Mouse (Mus musculus): ENCODE results near the gene Ppp1r16b. TPM values are rescaled to one million over a fixed set of nuclear protein-coding genes. Genes with fewer than 3 reads are reported as not detected.

The Ppp1r16b gene
- total and polyA plus RNA-seq, 3 experiments = under 0.01 to 0.67 TPM; not detected in 1

GRCm38 (mm10) chr2:158722135-158722534 is 56.9 kb downstream of the Ppp1r16b start:
- H3K27ac ChIP-seq (ENCODE audit: control insufficient read depth, low read depth, low read length) = no peak overlapping the region
- no peak overlapping the region for H3K9ac ChIP-seq (ENCODE audit: control insufficient read depth, low read depth, low read length, poor library complexity, severe bottlenecking)
- DNase-seq (ENCODE audit: low read depth, low spot score) = no peak
- peaks cover 0 to 2% of the 10 kb centered on the region in 2 experiments; a peak in 1 of 4 replicates for H3K36me3 ChIP-seq (ENCODE audit: control insufficient read depth in 1 of 2, insufficient read depth in 2 of 2, low read length in 2 of 2)
- no peak overlapping the region for H3K4me3 ChIP-seq (ENCODE audit: control insufficient read depth in 1 of 2, insufficient read depth in 1 of 2, low read depth in 2 of 2, low read length in 2 of 2)
- H3K9me3 ChIP-seq (replicated peaks; ENCODE audit: insufficient read depth, low read length) = no peaks in the 10 kb centered on the region
- H3K79me2 ChIP-seq (ENCODE audit: control insufficient read depth, insufficient read depth, low read length, poor library complexity) = no peaks in the 10 kb centered on the region
- no peak for TF ChIP-seq SMC3 (IDR thresholded peaks at IDR 0.05; ENCODE audit: low read depth, low read length)
- H3K4me1 ChIP-seq (ENCODE audit: control insufficient read depth in 1 of 2, insufficient read depth in 2 of 2, low read length in 2 of 2) = no peaks in the 10 kb centered on the region
- peaks cover 0 to 7% of the 10 kb centered on the region in 2 experiments; a peak in 3 of 4 replicates for H3K27me3 ChIP-seq (ENCODE audit: control insufficient read depth in 1 of 2, insufficient read depth in 2 of 2, low read length in 2 of 2)

GRCm38 (mm10) chr2:158722991-158723551 is 57.9 kb downstream of the Ppp1r16b start:
- H3K4me3 ChIP-seq (ENCODE audit: control insufficient read depth in 1 of 2, insufficient read depth in 1 of 2, low read depth in 2 of 2, low read length in 2 of 2) = no peak overlapping the region
- H3K36me3 ChIP-seq (ENCODE audit: control insufficient read depth in 1 of 2, insufficient read depth in 2 of 2, low read length in 2 of 2) = peaks cover 0 to 2% of the 10 kb centered on the region in 2 experiments; a peak in 1 of 4 replicates
- H3K9me3 ChIP-seq (replicated peaks; ENCODE audit: insufficient read depth, low read length) = no peaks in the 10 kb centered on the region
- H3K27ac ChIP-seq (ENCODE audit: control insufficient read depth, low read depth, low read length) = no peak overlapping the region
- H3K27me3 ChIP-seq (ENCODE audit: control insufficient read depth in 1 of 2, insufficient read depth in 2 of 2, low read length in 2 of 2) = peaks cover 0 to 7% of the 10 kb centered on the region in 2 experiments; a peak in 3 of 4 replicates
- DNase-seq (ENCODE audit: low read depth, low spot score) = peak; percentile 14
- no peak overlapping the region for H3K9ac ChIP-seq (ENCODE audit: control insufficient read depth, low read depth, low read length, poor library complexity, severe bottlenecking)
- TF ChIP-seq TBP (IDR thresholded peaks at IDR 0.05; ENCODE audit: low read depth, low read length) = no peak
- TF ChIP-seq ZC3H11A (IDR thresholded peaks at IDR 0.05; ENCODE audit: low read depth, low read length) = no peak
- no peak for TF ChIP-seq JUND (IDR thresholded peaks at IDR 0.05; ENCODE audit: low read depth, low read length)
- TF ChIP-seq MYC (IDR thresholded peaks at IDR 0.05; ENCODE audit: low read depth, low read length) = no peak
- TF ChIP-seq TAL1 (IDR thresholded peaks at IDR 0.05; ENCODE audit: low read length) = no peak
- no peak for TF ChIP-seq MAX (IDR thresholded peaks at IDR 0.05; ENCODE audit: low read length)
- TF ChIP-seq ZKSCAN1 (IDR thresholded peaks at IDR 0.05; ENCODE audit: low read depth, low read length) = no peak
- no peak for TF ChIP-seq ZMIZ1 (IDR thresholded peaks at IDR 0.05; ENCODE audit: low read depth, low read length)
- TF ChIP-seq POLR2AphosphoS2 (IDR thresholded peaks at IDR 0.05; ENCODE audit: low read length) = no peak
- no peak for TF ChIP-seq MXI1 (IDR thresholded peaks at IDR 0.05; ENCODE audit: low read depth, low read length)
- no peak for TF ChIP-seq SMC3 (IDR thresholded peaks at IDR 0.05; ENCODE audit: low read depth, low read length)
- TF ChIP-seq MEF2A (IDR thresholded peaks at IDR 0.05; ENCODE audit: extremely low read depth, insufficient replicate concordance, low read depth, low read length, poor library complexity, severe bottlenecking) = no peak
- H3K4me1 ChIP-seq (ENCODE audit: control insufficient read depth in 1 of 2, insufficient read depth in 2 of 2, low read length in 2 of 2) = no peaks in the 10 kb centered on the region
- no peaks in the 10 kb centered on the region for H3K79me2 ChIP-seq (ENCODE audit: control insufficient read depth, insufficient read depth, low read length, poor library complexity)

GRCm38 (mm10) chr2:158723806-158724205 is 58.6 kb downstream of the Ppp1r16b start:
- Histone ChIP-seq H3K79me2 (ENCODE audit: control insufficient read depth, insufficient read depth, low read length, poor library complexity) (no peaks in the 10 kb centered on the region), H3K9me3 (replicated peaks; ENCODE audit: insufficient read depth, low read length) (no peaks in the 10 kb centered on the region), H3K4me1 (ENCODE audit: control insufficient read depth in 1 of 2, insufficient read depth in 2 of 2, low read length in 2 of 2) (no peaks in the 10 kb centered on the region), H3K27ac (ENCODE audit: control insufficient read depth, low read depth, low read length) (no peak overlapping the region), H3K9ac (ENCODE audit: control insufficient read depth, low read depth, low read length, poor library complexity, severe bottlenecking) (no peak overlapping the region), H3K36me3 (ENCODE audit: control insufficient read depth in 1 of 2, insufficient read depth in 2 of 2, low read length in 2 of 2) (peaks cover 0 to 2% of the 10 kb centered on the region in 2 experiments; a peak in 1 of 4 replicates), H3K27me3 (ENCODE audit: control insufficient read depth in 1 of 2, insufficient read depth in 2 of 2, low read length in 2 of 2) (peaks cover 0 to 7% of the 10 kb centered on the region in 2 experiments; a peak in 3 of 4 replicates), H3K4me3 (ENCODE audit: control insufficient read depth in 1 of 2, insufficient read depth in 1 of 2, low read depth in 2 of 2, low read length in 2 of 2) (no peak overlapping the region)
- peak; percentile 12 for DNase-seq (ENCODE audit: low read depth, low spot score)
- no peak for TF ChIP-seq UBTF (IDR thresholded peaks at IDR 0.05; ENCODE audit: borderline replicate concordance, insufficient read depth, low read depth, low read length)
- TF ChIP-seq ETS1 (IDR thresholded peaks at IDR 0.05; ENCODE audit: low read depth, low read length) = no peak
- TF ChIP-seq MAX (IDR thresholded peaks at IDR 0.05; ENCODE audit: low read length) = no peak
- TF ChIP-seq SMC3 (IDR thresholded peaks at IDR 0.05; ENCODE audit: low read depth, low read length) = no peak
- no peak for TF ChIP-seq MAFK (IDR thresholded peaks at IDR 0.05; ENCODE audit: borderline replicate concordance, low read depth, low read length)
- no peak for TF ChIP-seq USF2 (IDR thresholded peaks at IDR 0.05; ENCODE audit: borderline replicate concordance in 1 of 2, insufficient read depth in 1 of 2, low read depth in 1 of 2, low read length in 2 of 2)
